Mouse (Mus musculus) myocyte (in vitro differentiated cells): Measurements from ENCODE around the gene Crebl2. TPM values are rescaled to one million over a fixed set of nuclear protein-coding genes. Genes with fewer than 3 reads are reported as not detected.

Experiments used
- H3K27me3 ChIP-seq: one replicate; pipeline ENCODE4 v1.6.1; 2011; ENCODE audit not compliant: control insufficient read depth, insufficient read depth, insufficient read length
- H3K36me3 ChIP-seq: one replicate; pipeline ENCODE4 v1.6.1; 2011; ENCODE audit not compliant: control insufficient read depth, insufficient read depth
- H3K4me2 ChIP-seq: one replicate; pipeline ENCODE4 v1.6.1; 2011; ENCODE audit warnings: low read depth, control low read depth
- H3K4me3 ChIP-seq: one replicate; pipeline ENCODE4 v1.5.1; 2011; ENCODE audit warnings: mild to moderate bottlenecking, control low read depth, moderate library complexity
- H3K79me2 ChIP-seq: one replicate; pipeline ENCODE4 v1.6.1; 2011; ENCODE audit not compliant: control insufficient read depth, insufficient read depth
- H3ac ChIP-seq: one replicate; pipeline ENCODE4 v1.6.1; 2011; ENCODE audit not compliant: control insufficient read depth, insufficient read length
- CEBPB ChIP-seq: IDR thresholded peaks from 2 replicates; pipeline ENCODE4 v1.6.1; 2011; ENCODE audit warnings: mild to moderate bottlenecking, moderate library complexity; ENCODE audit not compliant: poor library complexity, insufficient read depth, severe bottlenecking
- E2F4 ChIP-seq: IDR thresholded peaks from one replicate; pipeline ENCODE4 v1.6.1; 2011; ENCODE audit warnings: mild to moderate bottlenecking, control low read depth, moderate library complexity; ENCODE audit not compliant: insufficient read depth
- MAX ChIP-seq: IDR thresholded peaks from one replicate; pipeline ENCODE4 v1.6.1; 2011; ENCODE audit warnings: low read depth, mild to moderate bottlenecking, control low read depth
- MYOD1 ChIP-seq, 3 experiments: IDR thresholded peaks; one replicate each; pipeline ENCODE4 v1.6.1; 2011; ENCODE audit warnings: control low read depth in 2 of 3, low read depth in 2 of 3, mild to moderate bottlenecking in 2 of 3, moderate library complexity in 1 of 3; ENCODE audit not compliant: insufficient read length in 2 of 3, control insufficient read depth in 1 of 3
- MYOG ChIP-seq, 3 experiments: IDR thresholded peaks; one replicate each; pipeline ENCODE4 v1.6.1; 2011; ENCODE audit warnings: control low read depth in 2 of 3, low read depth in 2 of 3, mild to moderate bottlenecking in 2 of 3; ENCODE audit not compliant: insufficient read length in 2 of 3, control insufficient read depth in 1 of 3, insufficient read depth in 1 of 3
- POLR2A ChIP-seq: IDR thresholded peaks from one replicate; pipeline ENCODE4 v1.6.1; 2011; ENCODE audit warnings: low read depth, mild to moderate bottlenecking, control low read depth, moderate library complexity; ENCODE audit not compliant: insufficient read length
- POLR2AphosphoS2 ChIP-seq: IDR thresholded peaks from one replicate; pipeline ENCODE4 v1.6.1; 2011; ENCODE audit warnings: low read depth, control low read depth; ENCODE audit not compliant: insufficient read length
- REST ChIP-seq: IDR thresholded peaks from one replicate; pipeline ENCODE4 v1.6.1; 2011; ENCODE audit warnings: mild to moderate bottlenecking, control low read depth, moderate library complexity; ENCODE audit not compliant: insufficient read depth, insufficient read length
- SRF ChIP-seq: IDR thresholded peaks from one replicate; pipeline ENCODE4 v1.6.1; 2011; ENCODE audit warnings: low read depth; ENCODE audit not compliant: control insufficient read depth, insufficient read length
- TCF12 ChIP-seq: IDR thresholded peaks from one replicate; pipeline ENCODE4 v1.6.1; 2011; ENCODE audit warnings: mild to moderate bottlenecking, control low read depth; ENCODE audit not compliant: poor library complexity, insufficient read depth, severe bottlenecking
- TCF3 ChIP-seq: IDR thresholded peaks from one replicate; pipeline ENCODE4 v1.6.1; 2011; ENCODE audit warnings: low read depth, control low read depth; ENCODE audit not compliant: insufficient read length
- USF1 ChIP-seq: IDR thresholded peaks from one replicate; pipeline ENCODE4 v1.6.1; 2011; ENCODE audit warnings: low read depth, mild to moderate bottlenecking, control low read depth, moderate library complexity
- polyA plus RNA-seq: library from polyadenylated mRNA; unstranded; fragments of >200 nt; fragmentation: generic; extraction: Trizol; gene quantifications from one replicate; pipeline ENCODE4 v1.2.1, GENCODE M21; 2012; ENCODE audit warnings: missing spikeins

Gene Crebl2
- polyA plus RNA-seq, 1 experiment: 1.5 TPM

DNA sequence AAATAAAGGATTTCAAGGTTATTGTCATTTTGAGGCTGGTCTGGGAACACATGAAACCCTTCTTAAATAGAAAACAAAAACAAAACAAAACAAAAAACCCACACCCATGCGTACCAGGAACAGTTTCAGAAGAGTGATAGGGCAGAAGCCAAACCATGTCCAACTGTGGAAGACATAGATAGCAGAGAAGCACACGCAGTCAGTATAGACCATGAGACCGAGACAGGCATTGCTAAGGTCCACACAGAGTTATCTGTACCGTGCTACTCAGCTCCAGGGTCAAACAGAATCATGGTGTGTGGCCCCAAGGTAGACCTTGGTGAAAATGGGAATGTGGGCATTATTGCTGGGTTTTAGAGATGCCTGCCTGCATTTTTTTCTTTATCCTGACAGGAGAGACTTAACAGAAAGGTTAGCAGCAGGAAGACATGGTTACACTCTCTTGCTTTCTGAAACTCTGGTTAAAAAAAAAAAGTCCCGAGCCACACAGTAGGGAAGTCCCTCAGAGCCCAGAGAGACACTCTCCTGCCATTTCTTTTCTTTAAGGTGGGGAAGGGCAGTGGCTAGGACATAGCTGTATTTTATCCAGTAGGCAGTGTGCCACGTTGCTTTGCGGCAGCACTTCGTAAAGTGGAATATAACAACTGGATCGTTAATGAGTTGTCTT lies 4.8 kb downstream of the Crebl2 start:
- no peak for TF ChIP-seq TCF3
- TF ChIP-seq REST: no peak
- TF ChIP-seq CEBPB: no peak
- no peak for TF ChIP-seq E2F4
- TF ChIP-seq POLR2AphosphoS2: no peak
- no peak for TF ChIP-seq SRF
- no peak for TF ChIP-seq USF1
- no peak for TF ChIP-seq POLR2A
- TF ChIP-seq TCF12: no peak
- TF ChIP-seq MAX: no peak
- no peak for TF ChIP-seq MYOG (IDR thresholded peaks at IDR 0.05; ENCODE audit: control insufficient read depth in 1 of 3, insufficient read depth in 1 of 3, insufficient read length in 2 of 3, low read depth in 2 of 3)
- no peak for TF ChIP-seq MYOD1 (IDR thresholded peaks at IDR 0.05; ENCODE audit: control insufficient read depth in 1 of 3, insufficient read length in 2 of 3, low read depth in 2 of 3)
- Histone ChIP-seq H3K4me2 (no peak overlapping the region), H3K79me2 (no peaks in the 10 kb centered on the region), H3ac (no peak overlapping the region), H3K27me3 (no peaks in the 10 kb centered on the region), H3K4me3 (no peak overlapping the region), H3K36me3 (no peaks in the 10 kb centered on the region)

DNA sequence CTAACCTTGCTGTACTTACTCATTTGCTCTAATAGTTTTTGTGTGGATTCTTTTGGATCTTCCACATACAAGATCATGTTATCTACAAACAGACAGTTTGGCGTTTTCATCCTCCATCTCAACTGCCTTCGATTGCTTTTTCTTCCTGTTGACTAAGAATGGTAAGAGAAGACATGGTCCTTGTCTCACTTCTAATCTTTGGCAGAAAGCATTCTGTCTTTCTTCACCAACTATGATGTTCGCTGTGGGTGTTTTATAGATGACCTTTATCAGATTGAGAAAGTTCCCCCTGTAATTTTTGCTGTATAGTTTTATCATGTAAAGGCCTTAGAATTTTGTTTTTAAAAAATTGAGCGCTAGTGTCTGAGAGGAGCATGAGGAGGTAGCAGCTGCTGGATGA lies 8.2 kb downstream of the Crebl2 start:
- Histone ChIP-seq H3K27me3 (no peaks in the 10 kb centered on the region), H3ac (no peak overlapping the region), H3K4me3 (no peak overlapping the region), H3K79me2 (no peaks in the 10 kb centered on the region), H3K4me2 (no peak overlapping the region), H3K36me3 (no peaks in the 10 kb centered on the region)
- TF ChIP-seq MAX (no peak), USF1 (no peak)

DNA sequence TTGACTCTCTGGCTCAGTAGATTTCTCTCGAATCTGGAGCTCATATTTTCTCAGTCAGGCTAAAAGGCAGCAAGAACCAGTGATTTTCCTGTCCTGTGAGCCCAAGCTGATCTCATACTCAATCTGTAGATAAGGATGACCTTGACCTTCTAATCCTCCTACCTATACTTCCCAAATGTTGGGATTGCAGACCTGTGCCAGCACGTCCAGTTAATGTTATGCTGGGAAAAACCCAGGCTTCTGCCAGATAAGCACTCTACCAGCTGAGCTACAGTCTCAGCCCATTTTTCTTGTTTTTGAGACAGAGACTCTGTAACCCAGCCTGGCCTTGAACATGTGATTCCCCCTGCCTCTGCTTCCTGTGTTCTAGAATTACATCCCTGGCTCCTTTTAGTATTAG lies 10.4 kb downstream of the Crebl2 start:
- H3K79me2 ChIP-seq: no peaks in the 10 kb centered on the region
- TF ChIP-seq MAX (no peak), SRF (no peak), POLR2AphosphoS2 (no peak), TCF3 (no peak), TCF12 (no peak), CEBPB (no peak), REST (no peak), MYOD1 (IDR thresholded peaks at IDR 0.05; ENCODE audit: control insufficient read depth in 1 of 3, insufficient read length in 2 of 3, low read depth in 2 of 3) (no peak), USF1 (no peak), E2F4 (no peak), MYOG (IDR thresholded peaks at IDR 0.05; ENCODE audit: control insufficient read depth in 1 of 3, insufficient read depth in 1 of 3, insufficient read length in 2 of 3, low read depth in 2 of 3) (no peak), POLR2A (no peak)
- H3K36me3 ChIP-seq: no peaks in the 10 kb centered on the region
- no peak overlapping the region for H3K4me3 ChIP-seq
- H3K4me2 ChIP-seq: no peak overlapping the region
- no peaks in the 10 kb centered on the region for H3K27me3 ChIP-seq
- no peak overlapping the region for H3ac ChIP-seq

DNA sequence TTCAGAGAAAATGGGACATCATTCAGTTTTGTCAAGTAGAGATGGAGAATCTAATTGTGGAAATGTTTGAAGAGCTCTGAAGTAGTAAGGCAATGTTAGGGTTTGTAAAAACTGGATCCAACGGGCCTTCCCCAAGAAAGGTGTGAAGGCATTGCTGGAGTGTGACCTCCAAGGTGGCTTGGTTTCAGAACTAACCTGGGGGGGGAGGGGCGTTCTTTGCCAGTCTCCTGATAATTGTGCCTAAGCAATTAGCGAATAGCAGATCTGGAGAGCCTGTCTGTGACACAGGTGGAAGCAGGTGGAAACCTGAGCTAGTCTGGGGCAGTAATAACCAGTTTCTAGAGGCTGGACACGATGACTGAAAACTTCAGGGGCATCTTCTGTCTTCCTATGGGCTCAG lies 15.8 kb downstream of the Crebl2 start:
- Histone ChIP-seq H3ac (no peak overlapping the region), H3K36me3 (no peaks in the 10 kb centered on the region), H3K79me2 (no peaks in the 10 kb centered on the region), H3K4me3 (no peak overlapping the region), H3K27me3 (no peaks in the 10 kb centered on the region), H3K4me2 (no peak overlapping the region)
- TF ChIP-seq E2F4: no peak
- no peak for TF ChIP-seq POLR2A
- no peak for TF ChIP-seq TCF12
- no peak for TF ChIP-seq USF1
- TF ChIP-seq REST: no peak
- no peak for TF ChIP-seq SRF
- TF ChIP-seq MYOD1 (IDR thresholded peaks at IDR 0.05; ENCODE audit: control insufficient read depth in 1 of 3, insufficient read length in 2 of 3, low read depth in 2 of 3): no peak
- TF ChIP-seq MYOG (IDR thresholded peaks at IDR 0.05; ENCODE audit: control insufficient read depth in 1 of 3, insufficient read depth in 1 of 3, insufficient read length in 2 of 3, low read depth in 2 of 3): no peak
- TF ChIP-seq POLR2AphosphoS2: no peak
- TF ChIP-seq MAX: no peak

DNA sequence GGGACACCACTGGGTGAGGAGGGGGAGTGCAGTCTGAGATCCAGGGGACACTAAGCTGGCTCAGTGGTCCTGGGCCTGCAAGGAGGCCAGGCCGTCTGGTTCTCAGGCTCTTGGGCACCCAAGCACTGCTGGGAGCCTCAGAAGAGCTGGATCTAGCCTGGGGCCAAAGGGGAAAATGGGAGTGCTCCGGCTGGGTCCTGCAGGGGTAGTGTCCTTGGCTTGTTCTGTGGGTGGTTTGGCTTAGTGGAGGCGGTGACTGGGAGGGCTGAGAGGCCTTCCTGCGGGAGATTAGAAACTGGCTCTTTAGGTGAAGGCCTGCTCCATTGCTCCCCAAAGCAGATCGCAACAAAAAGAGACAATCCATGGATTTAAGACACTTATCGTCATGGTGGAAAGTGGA lies 16.4 kb downstream of the Crebl2 start:
- H3K79me2 ChIP-seq: no peaks in the 10 kb centered on the region
- no peak overlapping the region for H3K4me2 ChIP-seq
- TF ChIP-seq POLR2AphosphoS2 (no peak), POLR2A (no peak), E2F4 (no peak), MAX (no peak), MYOD1 (IDR thresholded peaks at IDR 0.05; ENCODE audit: control insufficient read depth in 1 of 3, insufficient read length in 2 of 3, low read depth in 2 of 3) (no peak), MYOG (IDR thresholded peaks at IDR 0.05; ENCODE audit: control insufficient read depth in 1 of 3, insufficient read depth in 1 of 3, insufficient read length in 2 of 3, low read depth in 2 of 3) (no peak), TCF12 (no peak), CEBPB (no peak), SRF (no peak), USF1 (no peak), TCF3 (no peak), REST (no peak)
- no peaks in the 10 kb centered on the region for H3K27me3 ChIP-seq
- no peak overlapping the region for H3K4me3 ChIP-seq
- no peaks in the 10 kb centered on the region for H3K36me3 ChIP-seq
- no peak overlapping the region for H3ac ChIP-seq
